Mouse (Mus musculus): Measurements from ENCODE around the gene Nup85. TPM values are rescaled to one million over a fixed set of nuclear protein-coding genes. Genes with fewer than 3 reads are reported as not detected.

The Nup85 gene
- polyA plus RNA-seq, 1 experiment from 2014 or later: 180 TPM

DNA sequence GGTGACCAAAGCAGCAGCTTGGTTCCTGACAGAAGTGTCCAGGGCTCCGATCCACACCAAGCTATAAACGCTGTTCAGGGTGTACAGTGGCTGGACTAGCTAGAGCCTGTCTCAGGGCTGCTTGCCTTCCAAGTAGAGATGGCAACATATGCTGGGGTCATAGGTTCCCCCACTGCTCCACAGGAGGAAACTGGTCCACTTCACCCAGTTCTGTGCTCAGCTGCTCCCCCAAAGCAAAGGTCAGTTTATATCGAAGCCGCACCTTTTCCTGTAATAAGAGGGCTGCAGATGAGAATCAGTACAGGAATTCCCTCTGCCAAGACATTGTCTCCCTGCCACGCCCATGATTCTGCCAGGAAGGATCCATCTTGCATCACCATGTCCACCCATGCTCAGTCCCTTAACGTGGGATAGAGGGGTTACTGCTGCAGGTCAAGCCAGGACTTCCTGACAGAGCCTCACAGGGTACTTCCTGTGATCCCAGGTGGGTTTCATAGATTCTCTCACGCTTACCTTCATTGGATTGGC, 21.4 kb downstream of the Nup85 start:
- no peaks in the 10 kb centered on the region for H3K27me3 ChIP-seq
- H3K9ac ChIP-seq: no peak overlapping the region
- H3K27ac ChIP-seq: no peak overlapping the region
- ATAC-seq (ENCODE audit: insufficient number of reproducible peaks, insufficient read depth, low FRiP score, low TSS enrichment, low read depth): no peak
- H3K9me3 ChIP-seq: no peaks in the 10 kb centered on the region
- peaks cover 96% of the 10 kb centered on the region for H3K36me3 ChIP-seq
- WGBS: 89% methylated on average over 7 of the region's 7 CpGs
- no peak overlapping the region for H3K4me3 ChIP-seq
- no peaks in the 10 kb centered on the region for H3K4me1 ChIP-seq
- no peak overlapping the region for H3K4me2 ChIP-seq

DNA sequence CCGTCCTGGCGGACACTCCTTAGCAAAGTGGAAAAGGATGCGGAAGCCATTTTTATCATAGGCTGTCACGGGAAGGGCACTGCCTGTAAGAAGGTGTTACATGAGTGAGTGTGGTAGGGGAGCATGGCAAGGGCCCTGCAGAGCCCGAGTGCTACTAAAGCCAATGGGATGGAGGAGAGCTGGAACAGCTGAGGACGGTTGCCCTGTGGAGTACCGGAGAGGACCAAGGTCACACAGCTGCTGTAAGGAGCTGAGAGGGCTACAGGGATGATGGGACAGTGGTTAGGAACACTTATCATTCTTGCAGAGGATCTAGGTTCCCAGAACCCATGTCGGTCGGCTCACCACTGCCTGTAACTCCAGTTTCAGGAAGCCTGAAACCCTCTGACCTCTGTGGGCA, 22.2 kb downstream of the Nup85 start:
- no peaks in the 10 kb centered on the region for H3K27me3 ChIP-seq
- no peak overlapping the region for H3K4me3 ChIP-seq
- no peak overlapping the region for H3K9ac ChIP-seq
- peaks cover 96% of the 10 kb centered on the region for H3K36me3 ChIP-seq
- H3K9me3 ChIP-seq: no peaks in the 10 kb centered on the region
- no peak overlapping the region for H3K27ac ChIP-seq
- 88% methylated on average over 9 of the region's 9 CpGs for WGBS
- no peaks in the 10 kb centered on the region for H3K4me1 ChIP-seq
- ATAC-seq (ENCODE audit: insufficient number of reproducible peaks, insufficient read depth, low FRiP score, low TSS enrichment, low read depth): no peak
- no peak overlapping the region for H3K4me2 ChIP-seq

DNA sequence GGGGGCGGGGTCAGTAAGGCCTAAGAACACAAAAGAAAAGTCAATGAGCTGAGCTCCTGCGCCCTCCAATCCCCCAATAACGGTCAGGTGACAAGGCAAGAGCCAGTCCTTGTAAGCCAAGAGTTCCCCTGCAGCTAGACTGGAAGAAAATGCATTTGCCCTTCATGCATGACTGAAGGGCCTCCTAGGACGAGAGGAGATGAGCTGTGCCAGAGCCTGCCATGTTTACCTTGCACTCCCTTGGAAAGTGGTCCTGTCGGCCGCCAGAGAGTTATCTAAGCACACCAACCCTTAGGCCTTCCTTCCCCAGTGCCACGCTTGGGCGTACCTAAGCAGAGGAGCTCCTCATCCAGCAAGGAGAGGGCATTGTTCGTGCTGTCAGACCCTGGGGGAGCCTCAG, 23.8 kb downstream of the Nup85 start:
- Histone ChIP-seq H3K4me3 (no peak overlapping the region), H3K36me3 (peaks cover 96% of the 10 kb centered on the region), H3K9me3 (no peaks in the 10 kb centered on the region), H3K4me2 (no peak overlapping the region), H3K27ac (no peak overlapping the region), H3K9ac (no peak overlapping the region), H3K4me1 (no peaks in the 10 kb centered on the region), H3K27me3 (no peaks in the 10 kb centered on the region)
- no peak for ATAC-seq (ENCODE audit: insufficient number of reproducible peaks, insufficient read depth, low FRiP score, low TSS enrichment, low read depth)
- 84% methylated on average over 9 of the region's 9 CpGs for WGBS

DNA sequence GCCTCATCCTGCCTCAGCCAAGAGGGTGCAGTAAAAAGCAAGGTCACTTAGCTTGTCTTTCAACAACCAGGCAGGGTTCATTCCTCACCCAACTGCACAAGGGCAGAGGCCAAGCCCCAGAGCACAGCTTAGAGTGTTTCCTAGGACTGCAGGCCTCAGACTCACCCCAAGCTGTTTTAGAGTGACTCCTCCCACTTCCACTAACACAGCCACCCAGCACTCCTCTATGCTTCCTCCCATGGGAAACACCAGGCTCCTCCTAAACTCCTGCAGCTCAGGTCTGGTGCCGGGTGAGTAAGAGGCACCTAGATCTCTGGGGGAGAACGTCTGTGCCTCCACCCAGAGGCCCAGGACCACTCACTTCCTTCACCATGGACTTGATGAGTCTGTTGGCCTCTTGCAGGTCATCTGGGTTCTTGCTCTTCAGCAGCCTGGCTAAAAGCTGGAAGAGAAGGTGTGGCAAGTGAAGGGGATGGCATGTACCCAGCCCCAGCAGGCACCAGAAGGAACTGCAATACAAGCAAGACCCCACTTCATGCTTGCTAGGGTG, 26.4 kb downstream of the Nup85 start:
- peaks cover 95% of the 10 kb centered on the region for H3K36me3 ChIP-seq
- H3K4me3 ChIP-seq: no peak overlapping the region
- ATAC-seq (ENCODE audit: insufficient number of reproducible peaks, insufficient read depth, low FRiP score, low TSS enrichment, low read depth): no peak
- no peaks in the 10 kb centered on the region for H3K27me3 ChIP-seq
- no peaks in the 10 kb centered on the region for H3K4me1 ChIP-seq
- WGBS: 91% methylated on average over 2 of the region's 2 CpGs
- H3K27ac ChIP-seq: no peak overlapping the region
- H3K9ac ChIP-seq: no peak overlapping the region
- H3K4me2 ChIP-seq: no peak overlapping the region
- no peaks in the 10 kb centered on the region for H3K9me3 ChIP-seq

DNA sequence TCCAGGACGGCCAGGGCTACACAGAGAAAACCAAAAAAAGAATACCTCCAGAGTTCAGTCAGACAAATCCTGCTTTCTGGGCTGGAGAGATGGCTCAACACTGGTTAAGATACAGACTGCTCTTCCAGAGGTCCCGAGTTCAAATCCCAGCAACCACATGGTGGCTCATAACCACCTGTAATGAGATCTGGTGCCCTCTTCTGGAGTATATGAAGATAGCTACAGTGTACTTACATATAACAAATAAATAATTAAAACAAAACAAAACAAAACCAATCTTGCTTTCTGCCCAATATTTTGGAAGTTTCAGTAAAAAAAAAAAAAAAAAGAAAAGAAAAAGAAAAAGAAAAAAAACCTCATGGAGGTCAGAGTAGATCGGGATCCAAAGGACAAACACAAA, 31.0 kb downstream of the Nup85 start:
- ATAC-seq (ENCODE audit: insufficient number of reproducible peaks, insufficient read depth, low FRiP score, low TSS enrichment, low read depth): no peak
- peaks cover 91% of the 10 kb centered on the region for H3K36me3 ChIP-seq
- H3K4me1 ChIP-seq: no peaks in the 10 kb centered on the region
- 94% methylated on average over 3 of the region's 3 CpGs for WGBS
- no peak overlapping the region for H3K4me3 ChIP-seq
- H3K27me3 ChIP-seq: no peaks in the 10 kb centered on the region
- no peak overlapping the region for H3K4me2 ChIP-seq
- H3K9me3 ChIP-seq: no peaks in the 10 kb centered on the region
- H3K27ac ChIP-seq: no peak overlapping the region
- no peak overlapping the region for H3K9ac ChIP-seq

DNA sequence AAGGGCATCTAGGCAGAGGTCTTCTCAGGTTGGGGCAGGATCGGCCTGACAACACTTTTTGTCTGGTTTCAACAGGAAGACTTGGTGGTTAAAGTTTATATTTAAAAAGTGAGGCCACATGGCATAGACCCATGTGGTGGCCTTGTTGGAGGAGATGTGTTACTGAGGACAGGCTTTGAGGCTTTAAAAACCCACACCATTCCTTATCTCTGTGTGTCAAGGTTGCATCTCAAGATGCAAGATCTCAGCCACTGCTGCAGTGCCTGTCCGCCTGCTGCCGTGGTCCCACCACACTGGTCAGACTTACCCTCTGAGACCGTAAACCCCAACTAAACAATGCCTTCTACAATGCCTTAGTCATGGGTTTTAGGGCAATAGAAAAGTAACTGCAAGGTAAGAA, 34.1 kb downstream of the Nup85 start:
- Histone ChIP-seq H3K36me3 (peaks cover 67% of the 10 kb centered on the region), H3K4me1 (peaks cover 14% of the 10 kb centered on the region), H3K27me3 (no peaks in the 10 kb centered on the region), H3K9me3 (no peaks in the 10 kb centered on the region), H3K27ac (no peak overlapping the region), H3K4me3 (no peak overlapping the region), H3K4me2 (no peak overlapping the region), H3K9ac (no peak overlapping the region)
- no peak for ATAC-seq (ENCODE audit: insufficient number of reproducible peaks, insufficient read depth, low FRiP score, low TSS enrichment, low read depth)
- WGBS: 94% methylated on average over 4 of the region's 4 CpGs

DNA sequence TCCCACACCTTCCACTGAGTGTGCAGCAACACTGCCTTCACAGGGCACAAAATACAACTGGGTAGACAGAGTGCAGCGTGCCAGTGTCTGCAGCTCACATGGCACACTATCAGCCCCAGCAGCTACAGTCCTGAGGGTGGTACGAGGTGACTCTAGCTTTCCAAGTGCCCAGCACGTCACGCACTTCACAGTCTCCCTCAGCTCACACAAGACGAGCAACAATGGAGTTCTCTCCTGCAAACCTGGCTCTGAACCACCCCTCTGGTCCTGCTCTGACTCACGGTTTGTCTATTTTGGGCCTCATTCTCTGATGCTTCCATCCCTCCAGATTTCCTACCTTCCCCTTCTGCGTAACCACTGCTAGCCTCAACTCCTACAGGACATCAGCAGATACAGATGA, 35.5 kb downstream of the Nup85 start:
- Histone ChIP-seq H3K27me3 (no peaks in the 10 kb centered on the region), H3K27ac (no peak overlapping the region), H3K9me3 (no peaks in the 10 kb centered on the region), H3K9ac (no peak overlapping the region), H3K4me3 (no peak overlapping the region), H3K36me3 (peaks cover 53% of the 10 kb centered on the region), H3K4me2 (no peak overlapping the region), H3K4me1 (peaks cover 16% of the 10 kb centered on the region)
- 94% methylated on average over 7 of the region's 7 CpGs for WGBS
- no peak for ATAC-seq (ENCODE audit: insufficient number of reproducible peaks, insufficient read depth, low FRiP score, low TSS enrichment, low read depth)

DNA sequence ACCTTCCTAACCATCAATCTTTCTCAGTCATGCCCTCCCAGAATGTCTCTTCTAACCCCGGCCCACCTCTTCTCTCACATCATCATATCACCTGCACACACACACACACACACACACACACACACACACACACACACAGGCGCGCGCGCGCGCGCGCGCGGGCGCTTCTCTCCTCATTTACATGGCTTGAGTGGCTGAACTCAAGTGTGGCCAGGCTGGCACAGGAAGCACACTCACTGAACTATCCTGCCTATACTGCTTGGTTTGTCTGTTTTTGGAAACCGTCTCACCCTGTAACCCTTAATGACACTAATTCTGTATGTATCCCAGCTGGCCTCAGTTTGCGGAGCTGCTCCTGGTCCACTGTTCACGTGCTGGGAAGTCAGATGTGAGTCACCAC, 36.5 kb downstream of the Nup85 start:
- ATAC-seq (ENCODE audit: insufficient number of reproducible peaks, insufficient read depth, low FRiP score, low TSS enrichment, low read depth): no peak
- Histone ChIP-seq H3K27me3 (no peaks in the 10 kb centered on the region), H3K9me3 (no peaks in the 10 kb centered on the region), H3K4me3 (no peak overlapping the region), H3K9ac (no peak overlapping the region), H3K4me2 (no peak overlapping the region), H3K36me3 (peaks cover 49% of the 10 kb centered on the region), H3K27ac (no peak overlapping the region), H3K4me1 (peaks cover 23% of the 10 kb centered on the region)
- WGBS: 95% methylated on average over 15 of the region's 15 CpGs

DNA sequence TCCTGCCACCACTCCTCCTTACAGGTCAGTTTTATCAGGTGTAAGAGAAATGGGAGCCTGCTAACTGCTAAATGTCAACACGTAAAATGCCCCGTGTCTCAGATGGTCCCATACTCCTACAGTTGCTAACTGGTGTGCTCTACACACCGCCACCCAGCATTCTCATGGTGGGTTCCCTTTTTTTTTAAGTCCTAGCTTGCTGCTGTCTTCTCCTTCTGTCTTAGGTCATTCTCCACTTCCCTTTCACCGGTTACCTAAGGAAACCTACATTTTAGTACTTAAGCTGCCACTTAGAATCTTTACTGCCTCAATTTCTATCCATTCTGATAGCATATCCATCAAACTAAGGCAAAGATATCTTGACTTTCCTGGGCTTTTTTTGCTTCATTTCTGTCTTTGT, 36.9 kb downstream of the Nup85 start:
- 92% methylated on average over 4 of the region's 4 CpGs for WGBS
- Histone ChIP-seq H3K36me3 (peaks cover 50% of the 10 kb centered on the region), H3K4me1 (peaks cover 23% of the 10 kb centered on the region), H3K4me3 (no peak overlapping the region), H3K9me3 (no peaks in the 10 kb centered on the region), H3K4me2 (no peak overlapping the region), H3K27me3 (no peaks in the 10 kb centered on the region), H3K27ac (no peak overlapping the region), H3K9ac (no peak overlapping the region)
- ATAC-seq (ENCODE audit: insufficient number of reproducible peaks, insufficient read depth, low FRiP score, low TSS enrichment, low read depth): no peak

DNA sequence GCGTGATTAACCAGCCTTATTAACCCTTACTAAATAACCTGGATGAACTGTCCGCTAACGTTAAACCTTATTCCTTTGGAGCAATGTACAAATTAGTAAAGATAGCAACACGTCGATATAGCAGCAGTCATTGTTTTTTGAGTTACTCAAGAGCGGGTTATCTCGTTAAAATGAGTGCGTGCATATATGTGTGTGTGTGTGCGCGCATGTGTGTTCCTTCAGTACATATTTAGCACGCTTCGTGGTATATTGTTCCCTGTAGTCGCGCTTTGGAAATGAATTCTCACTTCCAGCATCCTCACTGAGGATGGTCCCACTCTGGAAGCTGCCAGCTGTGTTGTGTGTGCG, 38.9 kb downstream of the Nup85 start:
- peaks cover 53% of the 10 kb centered on the region for H3K36me3 ChIP-seq
- H3K9me3 ChIP-seq: no peaks in the 10 kb centered on the region
- WGBS: 7% methylated on average over 15 of the region's 15 CpGs
- H3K27ac ChIP-seq: peak overlapping the region; percentile 81
- H3K4me1 ChIP-seq: peaks cover 23% of the 10 kb centered on the region
- H3K4me2 ChIP-seq: peak overlapping the region; percentile 90
- no peaks in the 10 kb centered on the region for H3K27me3 ChIP-seq
- peak overlapping the region; percentile 76 for H3K4me3 ChIP-seq
- no peak; the same call in 1 of the 2 replicates for ATAC-seq (ENCODE audit: insufficient number of reproducible peaks, insufficient read depth, low FRiP score, low TSS enrichment, low read depth)
- H3K9ac ChIP-seq: peak overlapping the region; percentile 85

DNA sequence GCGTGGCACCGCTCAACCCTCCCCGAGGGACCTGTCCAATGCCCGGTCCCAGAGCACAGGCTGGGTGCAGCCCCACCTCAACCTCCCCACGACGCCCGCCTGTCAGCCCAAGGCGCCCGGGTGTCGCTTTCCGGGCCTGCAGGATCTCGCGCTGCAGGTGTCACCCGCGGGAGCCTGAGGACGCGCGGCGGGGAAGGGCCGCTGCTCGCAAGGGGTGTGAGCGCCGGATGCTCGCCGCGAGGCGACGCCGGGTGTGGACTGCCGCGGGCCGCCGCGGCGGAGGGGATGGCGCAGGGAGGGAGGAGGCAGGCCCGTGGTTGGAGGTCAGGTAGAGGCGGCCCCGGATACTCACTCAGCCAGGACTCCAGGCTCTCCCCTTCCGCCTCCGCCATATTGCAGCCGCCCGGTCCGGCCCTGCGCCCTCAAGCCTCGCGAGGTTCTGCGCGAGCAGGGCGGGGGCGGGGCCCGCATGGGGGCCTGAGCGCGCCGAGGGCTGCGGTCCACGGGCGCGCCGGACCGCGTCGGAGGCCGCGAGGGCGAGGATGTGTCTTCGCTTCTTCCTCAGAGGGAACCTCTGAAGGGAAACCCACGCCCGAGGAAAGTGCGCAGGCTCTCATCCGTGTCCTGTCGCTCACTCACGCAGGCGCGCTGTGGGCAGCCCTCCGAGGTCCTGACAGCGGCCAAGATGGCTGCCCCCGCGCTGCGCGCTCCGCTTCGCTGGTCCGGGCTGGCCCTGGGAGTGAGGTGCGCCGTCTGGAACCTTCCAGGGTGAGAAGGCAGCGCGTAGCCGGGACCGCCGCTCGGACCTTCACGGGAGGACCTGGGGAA, 39.5 kb downstream of the Nup85 start, which contains the start of the genes Mrps7 and Gga3:
Gene Mrps7 (plus strand): TSS at position 450 of the 828 bp plus-strand sequence.
Gene Gga3 (minus strand): TSS at position 576 of the 828 bp plus-strand sequence.
- ATAC-seq (ENCODE audit: insufficient number of reproducible peaks, insufficient read depth, low FRiP score, low TSS enrichment, low read depth): peak; percentile 89
- no peaks in the 10 kb centered on the region for H3K9me3 ChIP-seq

DNA sequence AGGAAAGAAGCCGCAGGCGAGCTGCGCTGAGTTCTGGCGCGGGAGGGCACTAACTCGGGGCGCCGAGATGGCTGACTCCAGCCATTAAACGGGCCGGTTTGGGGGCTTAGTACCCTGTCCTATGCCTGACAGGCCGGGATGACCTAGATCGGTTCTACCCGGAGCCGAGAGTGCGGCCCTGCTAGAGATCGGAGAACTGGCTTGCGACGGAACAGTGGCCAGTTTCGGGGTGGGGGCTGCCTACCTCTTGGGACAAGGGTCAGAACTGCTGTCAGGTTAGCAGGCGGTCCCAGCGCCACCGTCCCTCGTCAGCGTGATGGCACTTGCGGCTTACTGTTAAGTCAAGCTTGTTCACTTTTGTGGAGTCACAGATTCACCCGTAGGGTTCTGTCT, 40.1 kb downstream of the Nup85 start:
- H3K36me3 ChIP-seq: peaks cover 54% of the 10 kb centered on the region

More for the DNA sequence above, 39.5 kb downstream of the Nup85 start, which contains the start of the genes Mrps7 and Gga3:
- Histone ChIP-seq H3K36me3 (peaks cover 53% of the 10 kb centered on the region), H3K27me3 (no peaks in the 10 kb centered on the region), H3K4me1 (peaks cover 23% of the 10 kb centered on the region), H3K4me3 (peak within 1 kb of the TSS; percentile 76), H3K9ac (peak within 1 kb of the TSS; percentile 85), H3K4me2 (peak within 1 kb of the TSS; percentile 90), H3K27ac (peak within 1 kb of the TSS; percentile 81)
- WGBS: under 1% methylated on average over 93 of the region's 93 CpGs

More for the DNA sequence above, 40.1 kb downstream of the Nup85 start:
- no peaks in the 10 kb centered on the region for H3K27me3 ChIP-seq
- peak overlapping the region; percentile 90 for H3K4me2 ChIP-seq
- H3K9me3 ChIP-seq: no peaks in the 10 kb centered on the region
- H3K27ac ChIP-seq: peak overlapping the region; percentile 81
- H3K4me3 ChIP-seq: peak overlapping the region; percentile 76
- peak overlapping the region; percentile 85 for H3K9ac ChIP-seq
- under 1% methylated on average over 26 of the region's 26 CpGs for WGBS
- peaks cover 23% of the 10 kb centered on the region for H3K4me1 ChIP-seq
- no peak for ATAC-seq (ENCODE audit: insufficient number of reproducible peaks, insufficient read depth, low FRiP score, low TSS enrichment, low read depth)
